Mouse (Mus musculus): ENCODE results near the gene Mkrn2os. TPM values are rescaled to one million over a fixed set of nuclear protein-coding genes. Genes with fewer than 3 reads are reported as not detected.
"Not testable (repeated sequence)": the region's sequence is repeated elsewhere in the genome, so short reads cannot be mapped to it uniquely, and the experiment has no call there.

Mkrn2os gene
- total RNA-seq (2012; rRNA removed) = 0.22 TPM in 1 of 2 replicates, not detected in the other

- in situ Hi-C loops (cut with MboI; ENCODE audit: low sequenced_read_pairs in 2 of 2, unreplicated experiment in 2 of 2) = no loop called here
- Histone ChIP-seq H3K4me1 (ENCODE audit: control insufficient read depth in 2 of 2, insufficient read depth in 2 of 2, low read length in 2 of 2, poor library complexity in 1 of 2) (no peaks in the 10 kb centered on the region), H3K9me3 (ENCODE audit: control insufficient read depth, insufficient read depth, low read depth, low read length) (no peaks in the 10 kb centered on the region), H3K36me3 (ENCODE audit: control insufficient read depth, insufficient read depth, low read length, poor library complexity, severe bottlenecking) (no peaks in the 10 kb centered on the region), H3K4me3 (ENCODE audit: insufficient read depth in 1 of 2, low read depth in 1 of 2, low read length in 2 of 2, poor library complexity in 1 of 2, severe bottlenecking in 1 of 2) (no peak within 1 kb of the TSS), H3K9ac (ENCODE audit: insufficient read depth, low read depth, low read length, poor library complexity, severe bottlenecking) (no peak within 1 kb of the TSS), H3K27ac (ENCODE audit: insufficient read depth, low read depth, low read length, poor library complexity, severe bottlenecking) (no peak within 1 kb of the TSS)
- DNase-seq (ENCODE audit: low read depth, low spot score) = no peak
- no peak for TF ChIP-seq ZC3H11A (IDR thresholded peaks at IDR 0.05; ENCODE audit: borderline replicate concordance, low read depth, low read length)
- TF ChIP-seq CHD2 (IDR thresholded peaks at IDR 0.05; ENCODE audit: low read depth, low read length) = no peak
- no peak for TF ChIP-seq MAFK (IDR thresholded peaks at IDR 0.05; ENCODE audit: insufficient read depth, low read depth, low read length)
- TF ChIP-seq HCFC1 (IDR thresholded peaks at IDR 0.05; ENCODE audit: borderline replicate concordance, insufficient read depth, low read length) = no peak
- no peak for TF ChIP-seq ZNF384 (IDR thresholded peaks at IDR 0.05; ENCODE audit: low read depth, low read length)
Measured at GRCm38 (mm10) chr6:115592458-115592857, at the start of gene Mkrn2os. Mkrn2os (minus strand) TSS chr6:115592576.

DNA sequence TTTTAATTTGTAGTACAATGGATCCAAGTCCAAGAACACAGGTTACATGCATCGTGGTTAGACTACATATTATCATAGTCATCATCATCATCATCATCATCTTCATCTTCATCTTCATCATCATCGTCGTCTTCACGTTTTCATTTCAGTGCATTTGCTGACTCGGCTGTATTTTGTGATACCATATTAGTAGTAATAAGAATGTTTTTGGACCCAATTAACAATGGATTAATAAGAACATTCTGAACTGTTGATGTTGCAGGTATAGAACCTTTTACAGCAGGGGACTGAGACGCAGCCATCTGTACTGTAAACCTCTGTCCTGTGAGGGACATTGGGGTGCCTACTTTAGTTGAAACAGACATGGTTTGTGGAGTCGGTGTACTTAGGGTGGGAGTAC, 45.8 kb upstream of the Mkrn2os start:
- peaks cover 13% of the 10 kb centered on the region for H3K36me3 ChIP-seq (ENCODE audit: control insufficient read depth, insufficient read depth, low read length, poor library complexity, severe bottlenecking)
- H3K4me3 ChIP-seq (ENCODE audit: insufficient read depth in 1 of 2, low read depth in 1 of 2, low read length in 2 of 2, poor library complexity in 1 of 2, severe bottlenecking in 1 of 2); in situ Hi-C loops (cut with MboI; ENCODE audit: low sequenced_read_pairs in 2 of 2, unreplicated experiment in 2 of 2); H3K27ac ChIP-seq (ENCODE audit: insufficient read depth, low read depth, low read length, poor library complexity, severe bottlenecking); H3K9me3 ChIP-seq (ENCODE audit: control insufficient read depth, insufficient read depth, low read depth, low read length); DNase-seq (ENCODE audit: low read depth, low spot score); H3K9ac ChIP-seq (ENCODE audit: insufficient read depth, low read depth, low read length, poor library complexity, severe bottlenecking); H3K4me1 ChIP-seq (ENCODE audit: control insufficient read depth in 2 of 2, insufficient read depth in 2 of 2, low read length in 2 of 2, poor library complexity in 1 of 2): not testable (repeated sequence)
- TF ChIP-seq MAFK (IDR thresholded peaks at IDR 0.05; ENCODE audit: insufficient read depth, low read depth, low read length) = peak; percentile 71

- Histone ChIP-seq H3K27ac (ENCODE audit: insufficient read depth, low read depth, low read length, poor library complexity, severe bottlenecking) (no peak overlapping the region), H3K4me3 (ENCODE audit: insufficient read depth in 1 of 2, low read depth in 1 of 2, low read length in 2 of 2, poor library complexity in 1 of 2, severe bottlenecking in 1 of 2) (no peak overlapping the region), H3K36me3 (ENCODE audit: control insufficient read depth, insufficient read depth, low read length, poor library complexity, severe bottlenecking) (peaks cover 18% of the 10 kb centered on the region), H3K9ac (ENCODE audit: insufficient read depth, low read depth, low read length, poor library complexity, severe bottlenecking) (no peak overlapping the region), H3K4me1 (ENCODE audit: control insufficient read depth in 2 of 2, insufficient read depth in 2 of 2, low read length in 2 of 2, poor library complexity in 1 of 2) (no peaks in the 10 kb centered on the region), H3K9me3 (ENCODE audit: control insufficient read depth, insufficient read depth, low read depth, low read length) (no peaks in the 10 kb centered on the region)
- in situ Hi-C loops (cut with MboI; ENCODE audit: low sequenced_read_pairs in 2 of 2, unreplicated experiment in 2 of 2) = no loop called here
- no peak for TF ChIP-seq HCFC1 (IDR thresholded peaks at IDR 0.05; ENCODE audit: borderline replicate concordance, insufficient read depth, low read length)
- TF ChIP-seq ZNF384 (IDR thresholded peaks at IDR 0.05; ENCODE audit: low read depth, low read length) = no peak
- no peak for TF ChIP-seq CHD2 (IDR thresholded peaks at IDR 0.05; ENCODE audit: low read depth, low read length)
- no peak for TF ChIP-seq MAFK (IDR thresholded peaks at IDR 0.05; ENCODE audit: insufficient read depth, low read depth, low read length)
- no peak for TF ChIP-seq ZC3H11A (IDR thresholded peaks at IDR 0.05; ENCODE audit: borderline replicate concordance, low read depth, low read length)
- no peak for DNase-seq (ENCODE audit: low read depth, low spot score)
Measured at GRCm38 (mm10) chr6:115634015-115634414, 41.6 kb upstream of the Mkrn2os start.

- DNase-seq (ENCODE audit: low read depth, low spot score) = no peak
- Histone ChIP-seq H3K27ac (ENCODE audit: insufficient read depth, low read depth, low read length, poor library complexity, severe bottlenecking) (no peak overlapping the region), H3K9me3 (ENCODE audit: control insufficient read depth, insufficient read depth, low read depth, low read length) (no peaks in the 10 kb centered on the region), H3K9ac (ENCODE audit: insufficient read depth, low read depth, low read length, poor library complexity, severe bottlenecking) (no peak overlapping the region), H3K36me3 (ENCODE audit: control insufficient read depth, insufficient read depth, low read length, poor library complexity, severe bottlenecking) (peaks cover 20% of the 10 kb centered on the region), H3K4me3 (ENCODE audit: insufficient read depth in 1 of 2, low read depth in 1 of 2, low read length in 2 of 2, poor library complexity in 1 of 2, severe bottlenecking in 1 of 2) (no peak overlapping the region), H3K4me1 (ENCODE audit: control insufficient read depth in 2 of 2, insufficient read depth in 2 of 2, low read length in 2 of 2, poor library complexity in 1 of 2) (no peaks in the 10 kb centered on the region)
- TF ChIP-seq ZC3H11A (IDR thresholded peaks at IDR 0.05; ENCODE audit: borderline replicate concordance, low read depth, low read length) (no peak), CHD2 (IDR thresholded peaks at IDR 0.05; ENCODE audit: low read depth, low read length) (no peak), HCFC1 (IDR thresholded peaks at IDR 0.05; ENCODE audit: borderline replicate concordance, insufficient read depth, low read length) (no peak), ZNF384 (IDR thresholded peaks at IDR 0.05; ENCODE audit: low read depth, low read length) (no peak), MAFK (IDR thresholded peaks at IDR 0.05; ENCODE audit: insufficient read depth, low read depth, low read length) (no peak)
- in situ Hi-C loops (cut with MboI; ENCODE audit: low sequenced_read_pairs in 2 of 2, unreplicated experiment in 2 of 2) = no loop called here
Measured at GRCm38 (mm10) chr6:115631056-115631795, 38.9 kb upstream of the Mkrn2os start.

DNA sequence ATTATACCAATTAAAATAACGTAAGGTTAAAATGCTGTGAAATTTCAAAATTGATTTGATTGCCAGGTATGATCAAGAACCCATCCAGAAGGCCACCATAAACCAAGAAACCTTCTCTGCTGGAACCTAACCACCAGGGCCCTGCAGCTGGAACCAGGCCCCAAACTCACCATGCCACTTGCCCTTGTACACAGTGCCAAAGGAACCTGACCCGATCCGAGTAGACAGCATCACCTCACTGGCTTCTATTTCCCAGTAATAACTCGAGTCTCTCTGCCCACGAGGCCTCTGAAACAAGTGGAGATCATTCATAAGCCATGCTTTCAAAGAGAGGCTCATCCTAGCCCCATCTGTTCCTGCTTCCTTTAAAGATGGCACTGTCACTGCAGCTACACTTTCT, 33.7 kb upstream of the Mkrn2os start:
- H3K9me3 ChIP-seq (ENCODE audit: control insufficient read depth, insufficient read depth, low read depth, low read length) = no peaks in the 10 kb centered on the region
- no peaks in the 10 kb centered on the region for H3K4me1 ChIP-seq (ENCODE audit: control insufficient read depth in 2 of 2, insufficient read depth in 2 of 2, low read length in 2 of 2, poor library complexity in 1 of 2)
- in situ Hi-C loops (cut with MboI; ENCODE audit: low sequenced_read_pairs in 2 of 2, unreplicated experiment in 2 of 2) = no loop called here
- H3K4me3 ChIP-seq (ENCODE audit: insufficient read depth in 1 of 2, low read depth in 1 of 2, low read length in 2 of 2, poor library complexity in 1 of 2, severe bottlenecking in 1 of 2) = no peak overlapping the region
- DNase-seq (ENCODE audit: low read depth, low spot score) = no peak
- no peak overlapping the region for H3K9ac ChIP-seq (ENCODE audit: insufficient read depth, low read depth, low read length, poor library complexity, severe bottlenecking)
- no peak overlapping the region for H3K27ac ChIP-seq (ENCODE audit: insufficient read depth, low read depth, low read length, poor library complexity, severe bottlenecking)
- peaks cover 33% of the 10 kb centered on the region for H3K36me3 ChIP-seq (ENCODE audit: control insufficient read depth, insufficient read depth, low read length, poor library complexity, severe bottlenecking)
- TF ChIP-seq ZC3H11A (IDR thresholded peaks at IDR 0.05; ENCODE audit: borderline replicate concordance, low read depth, low read length) (no peak), ZNF384 (IDR thresholded peaks at IDR 0.05; ENCODE audit: low read depth, low read length) (no peak), MAFK (IDR thresholded peaks at IDR 0.05; ENCODE audit: insufficient read depth, low read depth, low read length) (no peak)
